ENCODE assay signal across 18 mouse cellular contexts in genomic region chr9:31931691-31932090, GRCm38 (mm10). TPM values are rescaled to one million over a fixed set of nuclear protein-coding genes. Genes with fewer than 3 reads are reported as not detected.
DNase-seq lines count a peak whose midpoint lies in the region; ATAC-seq and TF ChIP-seq lines count a peak whose summit lies in the region.
"Had no signal": no experiment of that assay in that cellular context is flagged by ENCODE, and none has a peak within 500 bp of the region (broad histone marks: within the 10 kb centered on the region; RNA-seq: fewer than 3 reads in every experiment).

No protein-coding gene starts in this region.

- no peaks in the 10 kb centered on the region for H3K36me3 ChIP-seq in lung, postnatal 0 days (ENCODE audit: insufficient read depth, low read length)
- H3K36me3 ChIP-seq: embryonic facial prominence, embryonic 15.5 days; forebrain, embryonic 15.5 days; limb, embryonic 12.5 days; neural tube, embryonic 12.5 days had no signal

- TF ChIP-seq EP300 in lung, postnatal 0 days (IDR thresholded peaks at IDR 0.05) = no peak

- H3K9me3 ChIP-seq in lung, postnatal 0 days (ENCODE audit: low read length) = no peaks in the 10 kb centered on the region
- H3K9me3 ChIP-seq: embryonic facial prominence, embryonic 15.5 days; forebrain, embryonic 15.5 days; limb, embryonic 12.5 days; neural tube, embryonic 12.5 days had no signal

- WGBS in lung, postnatal 0 days = 35% methylated on average over 5 of the region's 5 CpGs

- no peak overlapping the region for H3K4me2 ChIP-seq in lung, postnatal 0 days (replicated peaks; ENCODE audit: low read depth, low read length)
- H3K4me2 ChIP-seq: embryonic facial prominence, embryonic 15.5 days; forebrain, embryonic 15.5 days; limb, embryonic 12.5 days; neural tube, embryonic 12.5 days had no signal

- peak; percentile 29 for DNase-seq in adrenal gland, postnatal 14 days
- no peak for DNase-seq in adrenal gland, adult 18-20 months (ENCODE audit: low spot score in 2 of 2)
- DNase-seq in A20 (ENCODE audit: low read depth, low spot score) = peak; percentile 54
- peak; percentile 20 for DNase-seq in lung, postnatal 0 days (ENCODE audit: low spot score)
- no peak for DNase-seq in thymus, postnatal 4 days
- DNase-seq in spleen, postnatal 4 days (ENCODE audit: low spot score in 2 of 2) = no peak
- no peak for DNase-seq in thymus, postnatal 36 days
- DNase-seq: cerebellum, postnatal 25 days; layer of hippocampus, postnatal 36 days; retina, postnatal 1 day had no signal

- no peaks in the 10 kb centered on the region for H3K27me3 ChIP-seq in lung, postnatal 0 days (replicated peaks; ENCODE audit: insufficient read depth, low read length)
- H3K27me3 ChIP-seq: forebrain, embryonic 15.5 days; limb, embryonic 12.5 days; neural tube, embryonic 12.5 days had no signal

- ATAC-seq in hematopoietic stem cell, adult 5-6 weeks (replicated peaks in 1 of 2; ENCODE audit: insufficient read depth in 1 of 2, low FRiP score in 2 of 2, low TSS enrichment in 1 of 2, low read depth in 1 of 2, poor library complexity in 2 of 2, severe bottlenecking in 2 of 2) = peak; percentile 27 to 66; a peak in 1 of 4 replicates
- peak; percentile 47; the same call in 1 of the 2 replicates for ATAC-seq in lung, postnatal 0 days
- ATAC-seq: forebrain, embryonic 15.5 days had no signal

- H3K27ac ChIP-seq in lung, postnatal 0 days (ENCODE audit: low read length) = no peak overlapping the region
- H3K27ac ChIP-seq: embryonic facial prominence, embryonic 15.5 days; forebrain, embryonic 15.5 days; limb, embryonic 12.5 days; neural tube, embryonic 12.5 days had no signal

- H3K9ac ChIP-seq in lung, postnatal 0 days (replicated peaks; ENCODE audit: low read depth) = no peak overlapping the region
- H3K9ac ChIP-seq: embryonic facial prominence, embryonic 15.5 days; forebrain, embryonic 15.5 days; limb, embryonic 12.5 days; neural tube, embryonic 12.5 days had no signal

- H3K4me1 ChIP-seq in lung, postnatal 0 days (ENCODE audit: insufficient read depth, low read depth, low read length) = no peaks in the 10 kb centered on the region
- H3K4me1 ChIP-seq: forebrain, embryonic 15.5 days; limb, embryonic 12.5 days; neural tube, embryonic 12.5 days had no signal

- H3K4me3 ChIP-seq in lung, postnatal 0 days (ENCODE audit: low read depth, low read length) = no peak overlapping the region
- H3K4me3 ChIP-seq: embryonic facial prominence, embryonic 15.5 days; forebrain, embryonic 15.5 days; limb, embryonic 12.5 days; neural tube, embryonic 12.5 days had no signal

- no peak for TF ChIP-seq CTCF in lung, postnatal 0 days (IDR thresholded peaks at IDR 0.05)

RNA-seq across cellular contexts. Expression of gene Barx2, which starts 18.4 kb away (rescaled TPM):
- not detected in 2 replicates for total RNA-seq in adrenal gland, postnatal 14 days (2021)
- total RNA-seq in adrenal gland, adult 18-20 months (2021) = under 1 TPM in 1 of 2 experiments, not detected in 1; 0.29 TPM
- not detected in 2 replicates for total RNA-seq in hematopoietic stem cell, adult 5-6 weeks (2017)
- polyA plus RNA-seq in lung, postnatal 0 days (2015; fragmentation: Nextera tagmentation; extraction: Ambion mirVana) = 0.37 and 0.39 TPM in 2 replicates
- total RNA-seq: heart, postnatal 10 days had no signal
- polyA plus RNA-seq: C2C12; spleen, adult 2 months had no signal

Comparison
In these comparisons a context has a peak if more than half of its experiments do, and no peak if none do; other contexts are left out.
1. DNase-seq: peak in adrenal gland, postnatal 14 days (single experiment), A20 (single experiment) and lung, postnatal 0 days (single experiment); none in adrenal gland, adult 18-20 months (0 of 2), thymus, postnatal 4 days (single experiment), spleen, postnatal 4 days (0 of 2) and thymus, postnatal 36 days (0 of 2).